Mouse (Mus musculus) spleen, postnatal 10 days (tissue): ENCODE measurements at regions not wholly inside any gene's neighbourhood (a gene's known extent, or its start where the extent isn't known, plus 50 kb on each side); places are given as distances from the start of the nearest gene placed in this dataset.
A peak's percentile ranks its signal among the peaks of the same experiment; 100 is the strongest.

Experiments
- DNase-seq, 2 experiments: peaks; one replicate each; pipeline ENCODE4 v3.0.0; 2021 to 2022; ENCODE audit warnings: low spot score in 2 of 2

DNA sequence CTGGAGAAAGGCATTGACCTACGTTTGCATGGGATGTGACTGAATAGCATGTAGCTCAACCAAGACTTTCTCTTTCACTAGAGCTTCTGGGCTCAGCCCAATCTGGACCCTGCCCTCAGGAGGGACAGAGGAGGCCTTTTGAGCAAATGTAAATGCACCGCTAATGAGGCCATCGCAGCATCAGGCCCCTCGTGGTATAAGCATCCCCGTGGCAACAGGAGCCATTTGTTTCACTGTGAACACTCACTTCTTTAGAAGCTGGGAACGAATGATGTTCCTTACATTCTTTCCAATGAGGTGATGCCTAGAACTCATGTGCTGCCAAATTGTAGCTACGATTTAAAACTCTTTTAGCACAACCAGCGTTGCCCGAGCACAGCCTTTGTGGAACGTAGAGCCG is 279.0 kb upstream of the Gjb5 start:
- no peak for DNase-seq

GRCm38 (mm10) chr4:127635262-127635661 is 277.3 kb upstream of the Gjb5 start:
- no peak for DNase-seq

DNA sequence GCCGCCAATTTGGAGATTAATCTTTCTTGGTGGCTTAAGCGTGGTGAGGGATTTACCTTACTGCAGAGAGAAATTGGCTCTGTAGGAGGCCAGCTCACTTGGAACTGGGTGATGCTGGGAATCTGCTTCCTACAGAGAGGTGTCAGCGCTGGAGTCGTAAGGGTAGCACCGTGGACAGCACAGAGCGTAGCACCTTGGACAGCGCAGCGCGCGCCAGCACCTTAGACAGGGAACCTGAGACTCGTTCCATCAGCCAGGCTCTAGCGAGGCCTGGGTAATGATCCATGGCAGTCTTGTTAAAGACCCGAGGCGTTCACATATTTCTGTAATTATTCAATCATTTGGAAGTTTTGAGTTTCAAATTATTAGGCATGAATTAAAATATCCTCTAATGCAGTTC is 261.9 kb upstream of the Gjb5 start:
- no peak for DNase-seq

DNA sequence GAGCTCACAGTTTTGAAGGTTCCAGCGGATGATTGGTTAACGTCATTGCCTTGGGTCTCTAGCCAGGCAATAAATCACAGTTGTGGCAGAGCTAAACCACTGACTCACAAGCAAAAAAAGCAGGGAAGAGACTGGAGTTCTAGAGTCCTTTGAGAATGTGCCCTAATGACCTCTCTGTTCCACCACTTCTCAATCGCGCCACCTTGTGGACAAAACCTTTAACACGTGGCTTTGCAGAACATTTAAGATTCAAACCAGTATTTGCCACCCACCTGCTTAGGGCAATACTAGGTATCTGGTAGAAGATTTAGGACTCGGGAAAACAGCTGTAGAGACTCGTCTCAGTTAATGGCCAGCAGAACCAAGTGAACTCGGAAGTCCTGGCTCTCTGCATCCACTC is 254.8 kb upstream of the Gjb5 start:
- peak in 1 of 2 experiments; percentile 31 for DNase-seq

DNA sequence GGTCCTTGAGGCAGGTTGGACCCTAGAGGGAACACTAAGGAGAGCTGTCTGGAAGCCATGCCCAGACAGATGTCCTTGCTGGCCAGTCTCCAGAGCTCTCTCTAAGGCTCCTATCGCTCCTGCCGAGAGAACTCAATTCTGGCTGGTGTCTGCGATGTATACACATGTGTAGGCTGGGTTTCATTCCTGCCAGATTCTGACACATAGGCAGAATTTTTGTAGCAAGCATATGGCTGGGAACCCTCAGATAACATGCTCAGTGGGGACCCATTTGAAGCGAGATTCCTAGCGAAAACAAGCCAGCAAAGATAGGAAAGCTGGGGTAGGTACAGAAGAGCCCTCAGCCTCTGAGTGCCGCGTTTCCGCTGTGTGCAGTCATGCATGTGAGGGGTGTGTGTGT is 242.9 kb upstream of the Gjb5 start:
- no peak for DNase-seq

GRCm38 (mm10) chr4:127598610-127599009 is 240.6 kb upstream of the Gjb5 start:
- no peak for DNase-seq

DNA sequence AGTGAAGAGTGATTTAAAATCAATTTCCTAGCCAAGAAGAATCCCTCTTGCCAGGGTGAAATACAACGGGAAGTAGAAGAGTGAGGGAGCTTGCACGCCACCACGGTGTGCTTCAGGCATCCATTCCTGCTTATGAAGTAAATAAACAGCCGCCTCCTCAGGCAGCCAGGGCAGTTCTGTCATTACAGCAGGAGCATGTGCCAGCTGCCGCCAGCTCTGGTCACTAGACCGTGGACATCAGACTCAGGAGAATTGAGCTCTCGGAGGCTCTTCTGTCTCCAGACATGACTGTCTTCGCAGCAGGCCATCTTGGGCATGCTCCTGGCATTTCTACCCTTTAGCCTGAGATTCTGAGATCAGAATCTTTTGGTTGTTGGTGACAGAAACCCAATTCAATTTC is 236.1 kb upstream of the Gjb5 start:
- DNase-seq: no peak

- no peak for DNase-seq
These were observed 233.6 kb upstream of the Gjb5 start for GRCm38 (mm10) chr4:127591540-127591939.

- DNase-seq: no peak
These were observed 228.8 kb upstream of the Gjb5 start for GRCm38 (mm10) chr4:127586822-127587221.

GRCm38 (mm10) chr4:127576521-127576920 is 218.5 kb upstream of the Gjb5 start:
- no peak for DNase-seq

DNA sequence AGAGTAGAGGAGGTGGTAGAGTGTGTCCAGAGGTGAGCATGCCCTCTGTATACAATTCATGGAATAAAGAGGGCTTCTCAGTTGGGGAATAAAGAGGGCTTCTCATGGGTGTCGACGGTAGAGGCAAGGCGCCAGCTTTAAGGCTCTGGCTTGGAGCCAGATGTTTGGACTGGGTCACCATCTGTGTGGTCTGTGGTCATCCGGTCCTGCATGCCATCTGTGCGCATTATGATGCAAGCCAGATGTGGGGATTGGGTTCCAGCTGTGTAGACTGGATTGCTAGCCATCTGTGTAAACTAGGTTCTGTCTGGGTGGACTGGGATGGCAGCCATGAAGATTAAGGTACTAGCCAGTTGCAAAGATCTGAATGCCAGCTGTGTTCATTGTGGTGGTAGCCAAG is 204.6 kb upstream of the Gjb5 start:
- DNase-seq: no peak

DNA sequence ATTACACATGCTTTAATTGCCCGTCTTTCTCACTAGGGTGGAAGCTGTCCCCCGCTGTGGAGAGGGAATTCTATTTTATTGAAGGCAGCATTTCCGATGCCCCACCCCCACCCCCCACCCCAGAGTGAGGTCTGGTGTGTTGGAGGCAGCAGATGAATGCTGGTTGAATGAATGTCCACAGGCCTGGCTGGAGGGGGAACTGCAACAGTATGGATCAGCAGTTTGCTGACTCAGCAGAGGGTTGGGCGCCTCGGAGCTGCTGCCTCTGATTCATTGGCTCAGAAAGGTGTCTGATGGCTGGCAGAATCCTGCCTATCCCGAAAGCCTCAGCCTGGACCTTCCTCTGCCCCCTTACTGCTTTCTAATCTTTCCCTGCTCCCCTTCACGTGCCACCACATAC is 200.6 kb upstream of the Gjb5 start:
- no peak for DNase-seq

DNA sequence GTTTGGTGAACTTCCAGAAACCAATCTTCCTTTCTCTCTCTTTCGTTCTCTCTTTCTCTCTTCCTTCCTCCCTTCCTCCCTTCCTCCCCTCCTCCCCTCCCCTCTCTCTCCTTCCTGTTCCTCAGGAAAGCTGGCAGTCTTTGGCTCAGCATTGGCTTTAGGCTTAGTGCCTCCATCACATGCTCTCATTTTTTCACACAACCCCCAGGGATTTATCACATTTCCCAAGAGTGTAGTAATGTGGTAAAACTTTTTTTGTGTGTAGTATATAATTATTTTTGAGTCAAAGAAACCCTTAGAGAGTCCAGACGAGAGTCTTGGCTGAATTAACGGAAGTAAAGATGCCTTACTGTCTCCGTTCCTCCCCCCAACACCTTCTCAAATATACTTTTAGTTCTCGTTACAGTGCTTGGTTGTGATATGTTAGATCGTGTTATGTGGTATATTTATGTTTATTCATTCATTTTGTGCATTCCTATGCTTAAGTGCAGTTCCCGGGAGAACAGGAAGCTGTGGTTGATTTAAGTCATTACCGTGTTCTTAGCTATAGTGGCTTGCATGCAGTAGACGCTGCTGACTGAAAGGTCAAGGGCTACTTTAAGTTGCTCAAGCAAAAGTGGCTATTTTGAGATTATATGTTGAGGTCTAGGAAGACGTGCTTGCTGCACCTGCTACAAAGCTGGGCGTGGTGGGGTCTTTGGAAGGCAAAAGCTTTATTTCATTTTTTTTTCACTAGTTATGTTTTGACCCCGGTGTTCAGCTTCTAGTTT is 194.7 kb upstream of the Gjb5 start:
- no peak for DNase-seq

- no peak for DNase-seq
These were observed 191.6 kb upstream of the Gjb5 start for GRCm38 (mm10) chr4:127549581-127549980.

DNA sequence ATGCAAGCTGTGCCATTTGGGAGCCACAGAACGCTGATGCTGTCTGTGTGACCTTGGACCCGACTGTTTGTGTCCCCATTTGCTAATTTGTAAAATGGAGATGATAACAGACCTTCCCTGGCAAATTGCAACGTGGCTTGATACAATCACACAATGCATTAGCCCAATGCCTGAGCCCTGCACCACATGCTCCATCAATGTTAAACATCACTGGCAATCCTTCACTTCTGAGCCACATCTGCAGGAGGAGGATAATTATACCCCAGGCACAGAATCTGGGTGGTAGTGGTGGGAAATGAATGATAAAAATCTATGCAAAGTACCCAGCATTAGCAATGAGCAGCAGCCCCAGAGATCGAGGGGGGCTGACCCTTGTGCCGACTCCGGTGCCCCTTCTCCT is 191.0 kb upstream of the Gjb5 start:
- no peak for DNase-seq

- no peak for DNase-seq
These were observed 187.1 kb upstream of the Gjb5 start for GRCm38 (mm10) chr4:127545106-127545505.

DNA sequence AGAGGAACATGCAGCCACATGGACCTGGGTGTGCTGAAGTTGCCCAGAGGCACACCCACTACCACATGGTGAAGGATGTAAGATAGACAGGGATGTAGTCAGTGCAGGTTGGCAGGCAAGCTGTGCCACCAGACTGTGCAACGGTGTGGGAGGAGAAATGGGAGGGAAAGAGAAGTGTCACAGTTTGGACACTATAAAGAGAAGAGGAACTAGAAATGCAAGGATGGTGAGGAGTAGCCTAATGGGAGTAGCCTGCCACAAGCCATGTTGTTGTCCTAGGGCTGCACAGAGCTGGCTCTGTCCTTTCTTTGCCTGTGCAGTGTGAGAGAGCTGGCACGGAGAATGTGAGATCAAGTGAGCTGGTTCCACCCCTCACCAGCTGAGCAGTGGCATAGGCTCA is 185.3 kb upstream of the Gjb5 start:
- no peak for DNase-seq

- no peak for DNase-seq
These were observed 184.8 kb upstream of the Gjb5 start for GRCm38 (mm10) chr4:127542771-127543170.

DNA sequence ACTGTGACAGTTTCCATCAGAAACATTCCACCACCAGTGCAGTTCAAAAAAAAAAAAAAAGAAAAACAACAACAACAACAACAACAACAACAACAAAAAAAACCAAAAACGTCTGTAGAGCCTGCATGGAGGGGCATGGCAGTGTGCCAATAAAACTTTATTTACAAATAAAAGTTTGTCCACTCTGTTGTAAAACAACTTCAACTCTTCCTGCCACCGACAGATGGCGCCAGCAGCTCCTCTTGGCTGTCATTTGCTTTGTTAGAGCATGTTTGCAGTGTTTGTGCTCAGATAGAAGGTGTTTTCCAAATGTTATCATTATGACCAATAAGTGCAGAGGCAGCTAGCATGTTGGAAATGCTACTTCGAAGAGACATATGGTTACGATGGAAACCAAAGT is 179.0 kb upstream of the Gjb5 start:
- no peak for DNase-seq

DNA sequence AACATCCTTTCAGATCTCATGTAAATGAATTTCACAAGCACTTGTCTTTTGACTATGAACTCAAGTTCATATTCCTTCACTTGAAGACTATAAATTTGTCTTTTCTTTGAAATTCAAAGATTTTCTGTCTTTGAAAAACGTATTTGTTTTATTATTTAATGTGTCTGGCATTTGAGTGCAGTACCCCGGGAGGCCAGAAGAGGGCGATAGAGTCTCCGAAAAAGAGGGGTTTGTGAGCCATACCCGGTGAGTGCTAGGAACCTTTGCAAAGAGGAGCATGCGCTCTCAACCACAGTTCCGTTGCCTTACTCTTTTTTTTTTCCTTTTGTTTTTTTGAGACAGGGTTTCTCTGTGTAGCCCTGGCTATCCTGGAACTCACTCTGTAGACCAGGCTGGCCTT is 177.6 kb upstream of the Gjb5 start:
- DNase-seq: peak in 1 of 2 experiments; percentile 18

DNA sequence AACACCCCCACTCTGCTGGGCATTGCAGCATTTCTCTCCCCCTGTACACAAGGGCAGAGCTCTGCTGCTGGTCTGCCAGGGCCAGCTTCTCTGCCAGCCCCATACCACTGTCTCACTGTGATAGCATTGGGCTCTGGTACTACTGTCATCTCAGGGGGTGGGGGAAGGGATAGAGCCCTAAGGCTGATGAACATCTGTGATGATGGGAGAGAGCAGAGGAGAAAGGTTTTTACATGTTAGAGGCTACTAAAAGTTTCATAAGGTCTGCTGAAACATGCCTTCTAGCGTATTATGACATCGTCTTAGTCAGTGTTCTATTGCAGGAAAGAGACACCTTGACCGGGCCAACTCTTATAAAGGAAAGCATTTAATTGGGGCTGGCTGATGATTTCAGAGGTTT is 176.4 kb upstream of the Gjb5 start:
- DNase-seq: no peak

DNA sequence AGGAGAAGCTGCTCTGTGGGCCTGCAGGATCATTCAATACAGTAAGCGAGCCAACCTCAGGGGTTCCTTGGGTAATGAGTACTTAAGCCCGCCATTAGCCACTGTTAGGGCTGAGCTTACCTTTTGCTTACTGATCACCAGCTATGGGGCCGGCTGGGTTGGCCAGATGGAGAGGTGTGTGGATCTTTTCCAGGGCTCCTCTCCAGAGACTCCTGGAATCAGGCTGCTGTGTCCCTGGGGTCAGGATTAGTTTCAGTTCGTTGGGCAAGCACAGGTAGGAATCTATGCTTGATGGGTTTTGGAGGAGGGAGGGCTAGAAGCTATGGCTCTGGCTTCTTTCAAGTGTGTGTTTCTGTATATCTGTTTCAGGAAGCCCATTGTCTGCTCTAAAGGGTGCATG is 175.7 kb upstream of the Gjb5 start:
- DNase-seq: no peak

- DNase-seq: no peak
These were observed 172.8 kb upstream of the Gjb5 start for GRCm38 (mm10) chr4:127530779-127531178.

- DNase-seq: no peak
These were observed 164.2 kb upstream of the Gjb5 start for GRCm38 (mm10) chr4:127522151-127522550.
